Mouse (Mus musculus) neural tube, embryonic 12.5 days (tissue): ENCODE results near the gene Cpvl. TPM values are rescaled to one million over a fixed set of nuclear protein-coding genes. Genes with fewer than 3 reads are reported as not detected.

ENCODE experiments used
- ATAC-seq: fragments of 200-750 bp; cut with Nextera tagmentation; 2 replicates; pipeline ENCODE4 v1.8.0; 2017; ENCODE audit warnings: low read depth, mild to moderate bottlenecking, moderate TSS enrichment, moderate library complexity; ENCODE audit not compliant: low FRiP score
- H3K27ac ChIP-seq: fragments of 300-500 bp; sonication (generic); 2 replicates; pipeline ENCODE4 v1.5.1; 2016
- H3K27me3 ChIP-seq: fragments of 300-500 bp; sonication (generic); replicated peaks from 2 replicates; pipeline ENCODE4 v1.6.1; 2016; ENCODE audit warnings: mild to moderate bottlenecking
- H3K36me3 ChIP-seq: fragments of 300-500 bp; sonication (generic); 2 replicates; pipeline ENCODE4 v1.6.1; 2016; ENCODE audit warnings: mild to moderate bottlenecking
- H3K4me1 ChIP-seq: fragments of 300-500 bp; sonication (generic); 2 replicates; pipeline ENCODE4 v1.6.1; 2016
- H3K4me2 ChIP-seq: fragments of 300-500 bp; sonication (generic); replicated peaks from 2 replicates; pipeline ENCODE4 v1.6.1; 2016; ENCODE audit warnings: mild to moderate bottlenecking
- H3K4me3 ChIP-seq: fragments of 300-500 bp; sonication (generic); 2 replicates; pipeline ENCODE4 v1.5.1; 2016
- H3K9ac ChIP-seq: fragments of 300-500 bp; sonication (generic); 2 replicates; pipeline ENCODE4 v1.6.1; 2016; ENCODE audit warnings: mild to moderate bottlenecking
- H3K9me3 ChIP-seq: fragments of 300-500 bp; sonication (generic); 2 replicates; pipeline ENCODE4 v1.6.1; 2016; ENCODE audit warnings: mild to moderate bottlenecking
- WGBS: fragments of 180-500 bp; shearing (Covaris S2); methylation state at CpG from one replicate; pipeline ENCODE4 v1.1.7; 2016; 5-methylcytosine and 5-hydroxymethylcytosine counted together
- polyA plus RNA-seq: library from polyadenylated mRNA; unstranded; fragments of >200 nt; fragmentation: Nextera tagmentation; extraction: Ambion mirVana; gene quantifications from 2 replicates; pipeline ENCODE4 v1.2.1, GENCODE M21; 2016

Cpvl gene
- polyA plus RNA-seq, 1 experiment from 2014 or later: not detected

DNA sequence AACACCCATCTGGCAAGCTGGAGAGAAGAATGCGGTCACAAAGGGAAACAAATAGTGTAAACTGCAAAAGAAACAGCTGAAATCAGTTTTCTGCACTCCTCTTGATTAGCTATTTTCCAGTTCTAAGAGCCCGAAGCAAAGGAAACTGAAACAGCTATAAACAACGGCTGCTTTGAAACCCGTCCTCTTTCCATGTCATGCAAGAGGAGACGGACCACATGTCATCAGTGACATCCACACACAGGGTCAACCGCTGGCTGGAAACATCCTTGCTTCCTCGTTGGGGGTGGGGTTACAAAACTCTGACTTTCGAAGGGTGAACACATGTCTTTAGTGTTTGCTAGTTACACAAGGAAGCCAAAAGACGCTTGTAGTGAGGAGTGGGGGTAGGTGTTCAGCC is 27.6 kb downstream of the Cpvl start:
- Histone ChIP-seq H3K27ac (no peak overlapping the region), H3K4me2 (no peak overlapping the region), H3K36me3 (no peaks in the 10 kb centered on the region), H3K4me1 (peaks cover 13% of the 10 kb centered on the region; the same call in 1 of the 2 replicates), H3K9me3 (no peaks in the 10 kb centered on the region), H3K27me3 (no peaks in the 10 kb centered on the region), H3K9ac (no peak overlapping the region), H3K4me3 (no peak overlapping the region)
- WGBS: 58% methylated on average over 9 of the region's 9 CpGs
- no peak for ATAC-seq

DNA sequence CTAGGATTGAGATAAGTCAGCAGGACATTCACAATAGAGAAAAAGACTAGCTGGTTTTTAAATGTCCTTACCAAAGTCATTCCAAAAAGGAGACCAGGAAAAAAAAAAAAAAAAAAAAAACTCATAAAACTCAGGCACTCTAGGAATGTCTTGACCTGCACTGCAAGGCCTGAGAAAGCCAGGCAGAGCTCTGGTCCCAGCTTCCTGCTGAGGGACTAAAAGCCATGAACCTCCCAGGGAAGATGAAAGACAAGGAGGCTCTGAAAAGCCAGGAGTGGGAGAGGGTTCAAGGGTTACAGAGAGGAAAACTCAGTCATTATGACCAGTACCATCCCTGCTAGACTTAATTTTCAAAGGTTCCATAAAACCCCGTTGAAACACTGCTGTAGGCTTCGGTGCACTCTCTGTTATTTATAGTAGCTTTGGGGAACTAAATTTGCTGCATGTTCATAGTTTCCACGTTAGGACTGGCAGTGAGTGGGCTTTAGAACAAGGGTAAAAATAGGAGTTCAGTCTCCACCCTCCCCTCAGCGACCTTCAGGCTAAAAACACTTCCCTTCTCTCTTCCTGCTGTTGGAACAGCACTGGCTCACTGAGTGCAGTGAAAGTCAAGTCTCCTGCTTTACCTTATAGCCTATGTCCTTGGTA is 30.0 kb downstream of the Cpvl start:
- no peak overlapping the region for H3K4me3 ChIP-seq
- 31% methylated on average over 4 of the region's 4 CpGs for WGBS
- no peaks in the 10 kb centered on the region for H3K9me3 ChIP-seq
- ATAC-seq: no peak
- H3K27ac ChIP-seq: no peak overlapping the region
- H3K4me1 ChIP-seq: peaks cover 13% of the 10 kb centered on the region; the same call in 1 of the 2 replicates
- no peak overlapping the region for H3K9ac ChIP-seq
- H3K36me3 ChIP-seq: no peaks in the 10 kb centered on the region
- H3K27me3 ChIP-seq: no peaks in the 10 kb centered on the region
- no peak overlapping the region for H3K4me2 ChIP-seq

DNA sequence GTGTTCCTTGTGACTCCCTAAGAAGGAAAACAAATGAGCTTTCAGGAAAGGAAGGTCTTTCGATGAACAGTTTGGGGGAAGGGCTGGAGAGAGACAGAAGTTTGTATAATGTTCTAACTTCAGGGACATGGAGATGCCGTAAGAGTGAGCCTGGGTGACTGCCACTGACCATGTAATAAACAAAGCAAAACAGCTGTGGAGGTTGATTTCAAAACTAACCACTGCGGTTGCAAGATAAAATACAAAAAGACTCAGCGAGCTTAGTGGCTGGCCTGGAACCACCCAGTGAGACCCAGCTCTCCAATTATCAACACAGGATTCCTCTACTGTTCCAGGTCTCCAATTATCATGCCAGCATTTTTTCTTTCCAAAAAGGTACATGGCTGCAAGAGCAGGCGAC is 33.6 kb downstream of the Cpvl start:
- Histone ChIP-seq H3K4me2 (no peak overlapping the region), H3K27me3 (no peaks in the 10 kb centered on the region)
- 87% methylated on average over 5 of the region's 5 CpGs for WGBS

DNA sequence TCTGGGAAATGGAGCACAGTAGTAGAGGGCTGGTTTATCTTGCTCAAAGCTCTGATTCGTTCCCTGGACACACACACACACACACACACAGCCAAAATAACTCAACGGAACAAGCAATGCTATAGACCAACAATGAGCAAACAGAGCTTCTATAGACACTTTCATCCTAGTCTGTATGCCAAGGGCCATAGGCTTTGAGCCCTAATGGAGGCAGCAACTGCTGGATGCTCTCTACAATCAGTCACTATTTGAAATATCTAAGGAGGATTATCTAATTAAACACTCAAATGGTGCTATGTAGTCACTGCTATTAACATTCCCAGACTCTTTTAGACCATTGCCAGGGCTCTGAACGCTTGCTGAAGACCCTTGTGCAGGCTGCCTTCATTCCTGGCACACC is 34.1 kb downstream of the Cpvl start:
- Histone ChIP-seq H3K4me1 (peaks cover 8% of the 10 kb centered on the region; the same call in 1 of the 2 replicates), H3K9ac (no peak overlapping the region), H3K27me3 (no peaks in the 10 kb centered on the region), H3K4me2 (no peak overlapping the region), H3K36me3 (no peaks in the 10 kb centered on the region), H3K4me3 (no peak overlapping the region), H3K9me3 (no peaks in the 10 kb centered on the region), H3K27ac (no peak overlapping the region)
- no peak for ATAC-seq
- 81% methylated on average over 3 of the region's 3 CpGs for WGBS

More for the DNA sequence above, 33.6 kb downstream of the Cpvl start:
- Histone ChIP-seq H3K9me3 (no peaks in the 10 kb centered on the region), H3K4me1 (peaks cover 3% of the 10 kb centered on the region; the same call in 1 of the 2 replicates), H3K27ac (no peak overlapping the region), H3K36me3 (no peaks in the 10 kb centered on the region), H3K9ac (no peak overlapping the region), H3K4me3 (no peak overlapping the region)
- ATAC-seq: no peak

DNA sequence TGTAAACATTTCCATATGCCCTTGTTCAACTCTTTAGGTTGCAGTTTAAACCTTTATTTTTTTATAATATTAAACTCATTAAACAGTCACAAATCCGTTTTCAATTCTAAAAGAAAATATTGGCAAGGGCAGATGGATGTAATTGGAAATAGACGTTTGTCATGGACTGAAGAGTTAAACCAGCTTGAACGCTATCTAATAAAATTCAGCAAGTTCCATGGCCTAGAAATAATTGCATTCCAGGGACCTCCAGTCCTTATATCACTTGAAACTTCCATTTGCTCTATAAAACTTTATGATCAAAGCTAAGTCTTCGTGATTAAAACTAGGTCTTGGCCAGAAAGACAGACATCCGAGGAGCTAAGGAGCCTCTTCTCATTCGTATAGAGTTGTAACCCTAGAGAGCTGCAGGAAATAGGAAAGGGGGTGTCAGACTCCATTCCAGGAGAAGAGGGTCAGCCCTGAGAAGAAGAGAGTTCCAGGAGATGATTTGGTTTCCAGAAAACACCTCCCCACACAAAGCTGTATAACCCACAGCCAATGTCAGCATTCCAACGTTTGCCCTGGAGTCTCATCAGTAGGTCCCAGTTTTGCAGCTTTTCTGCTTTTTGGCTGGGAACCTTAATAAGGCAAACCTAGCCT is 36.2 kb downstream of the Cpvl start:
- Histone ChIP-seq H3K4me2 (no peak overlapping the region), H3K4me3 (no peak overlapping the region), H3K27ac (no peak overlapping the region), H3K4me1 (peaks cover 14% of the 10 kb centered on the region), H3K9me3 (no peaks in the 10 kb centered on the region), H3K9ac (no peak overlapping the region), H3K27me3 (no peaks in the 10 kb centered on the region), H3K36me3 (no peaks in the 10 kb centered on the region)
- 79% methylated on average over 7 of the region's 7 CpGs for WGBS
- no peak for ATAC-seq

DNA sequence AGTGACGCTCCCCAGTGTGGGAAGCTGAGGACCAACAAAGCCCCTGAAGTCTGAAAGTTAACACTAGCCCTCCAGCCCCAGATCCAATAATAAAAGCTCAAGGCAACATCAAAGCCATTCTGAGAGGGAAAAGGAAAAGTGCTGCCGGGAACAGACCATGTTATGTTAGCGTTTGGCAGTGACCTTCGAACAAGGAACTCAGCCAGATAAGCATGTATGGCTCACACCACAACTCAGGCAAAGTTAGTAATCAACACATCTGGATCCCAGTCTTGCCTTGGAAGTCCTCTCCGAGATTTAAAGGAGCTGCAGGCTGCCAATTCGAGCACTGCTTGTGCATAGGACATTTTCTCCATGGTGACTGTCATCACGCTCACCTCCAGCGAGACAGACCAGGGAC is 38.7 kb downstream of the Cpvl start:
- Histone ChIP-seq H3K4me3 (no peak overlapping the region), H3K36me3 (no peaks in the 10 kb centered on the region), H3K27me3 (no peaks in the 10 kb centered on the region), H3K9me3 (no peaks in the 10 kb centered on the region), H3K4me2 (no peak overlapping the region), H3K27ac (no peak overlapping the region), H3K9ac (no peak overlapping the region), H3K4me1 (peaks cover 14% of the 10 kb centered on the region)
- WGBS: 48% methylated on average over 8 of the region's 8 CpGs
- ATAC-seq: no peak

DNA sequence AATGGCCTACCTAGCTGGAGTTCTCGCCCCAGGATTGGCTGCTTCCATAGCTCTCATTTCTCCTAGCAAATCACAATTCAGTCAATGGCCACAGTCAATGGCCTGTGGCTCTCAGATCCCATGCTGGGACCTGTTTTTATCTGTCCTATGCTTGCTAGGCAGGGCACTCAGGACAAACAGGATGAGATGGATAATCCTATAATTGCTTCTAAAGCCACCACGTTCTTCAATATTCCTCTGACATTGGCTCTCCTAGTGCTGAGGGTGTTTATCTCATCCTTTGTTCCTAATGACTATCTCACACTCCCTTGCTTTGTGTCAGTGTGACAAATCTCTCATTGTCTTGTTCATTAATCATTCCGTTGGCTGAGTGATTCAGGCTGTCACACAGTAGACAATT is 39.5 kb downstream of the Cpvl start:
- Histone ChIP-seq H3K27ac (no peak overlapping the region), H3K9ac (no peak overlapping the region), H3K4me3 (no peak overlapping the region), H3K4me1 (peaks cover 14% of the 10 kb centered on the region), H3K36me3 (no peaks in the 10 kb centered on the region), H3K27me3 (no peaks in the 10 kb centered on the region), H3K9me3 (no peaks in the 10 kb centered on the region), H3K4me2 (no peak overlapping the region)
- ATAC-seq: no peak
- 15% methylated on average over 3 of the region's 3 CpGs for WGBS

DNA sequence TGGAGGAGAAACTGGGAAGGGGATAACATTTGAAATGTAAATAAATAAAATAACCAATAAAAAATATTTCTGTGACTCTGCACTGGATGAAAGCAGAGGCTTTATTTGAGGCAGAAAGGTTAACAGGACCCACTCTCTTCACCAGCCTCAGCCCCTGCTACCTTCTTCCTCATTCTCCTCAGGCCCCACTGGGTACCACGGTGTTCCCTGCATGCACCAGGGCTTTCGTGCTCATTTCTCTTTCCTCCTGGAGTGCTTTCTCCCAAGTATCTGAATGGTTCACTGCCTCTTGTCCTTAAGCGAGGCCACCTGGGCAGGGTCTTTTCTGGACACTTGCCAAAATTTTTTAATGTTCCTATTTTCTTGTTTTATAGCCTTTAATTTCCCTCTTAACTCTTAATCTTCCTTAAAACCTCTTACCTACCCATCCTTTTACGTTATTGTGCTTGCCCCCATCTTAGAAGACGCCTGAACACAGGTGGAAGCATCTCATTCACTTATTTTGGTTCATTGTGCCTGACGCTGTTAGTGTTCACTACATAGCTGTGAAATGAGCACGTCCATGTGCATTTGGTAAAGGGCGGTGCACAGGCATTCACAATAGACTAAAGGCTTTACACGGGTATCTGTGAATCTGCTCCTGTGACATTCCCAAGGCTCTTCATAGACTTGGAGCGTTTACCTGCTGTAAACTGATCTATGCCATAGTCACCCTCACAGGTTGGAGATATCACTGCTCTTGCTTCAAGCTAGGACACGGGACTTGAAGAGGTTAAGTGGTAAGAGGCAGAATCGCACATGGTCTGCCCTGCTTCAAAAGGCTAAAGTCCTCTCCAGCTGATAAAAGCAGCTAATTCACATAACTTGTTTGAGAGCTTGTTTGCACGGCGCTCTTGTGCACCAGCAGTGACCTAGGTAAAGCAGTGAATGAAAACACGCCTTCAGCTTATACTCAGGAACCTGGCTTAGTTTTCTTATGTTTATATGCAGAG is 41.0 kb downstream of the Cpvl start:
- no peaks in the 10 kb centered on the region for H3K9me3 ChIP-seq
- no peak overlapping the region for H3K4me2 ChIP-seq
- no peaks in the 10 kb centered on the region for H3K27me3 ChIP-seq
- peaks cover 14% of the 10 kb centered on the region for H3K4me1 ChIP-seq
- no peak overlapping the region for H3K9ac ChIP-seq
- no peak overlapping the region for H3K4me3 ChIP-seq
- H3K27ac ChIP-seq: no peak overlapping the region
- no peak for ATAC-seq
- WGBS: 76% methylated on average over 15 of the region's 15 CpGs
- H3K36me3 ChIP-seq: no peaks in the 10 kb centered on the region

DNA sequence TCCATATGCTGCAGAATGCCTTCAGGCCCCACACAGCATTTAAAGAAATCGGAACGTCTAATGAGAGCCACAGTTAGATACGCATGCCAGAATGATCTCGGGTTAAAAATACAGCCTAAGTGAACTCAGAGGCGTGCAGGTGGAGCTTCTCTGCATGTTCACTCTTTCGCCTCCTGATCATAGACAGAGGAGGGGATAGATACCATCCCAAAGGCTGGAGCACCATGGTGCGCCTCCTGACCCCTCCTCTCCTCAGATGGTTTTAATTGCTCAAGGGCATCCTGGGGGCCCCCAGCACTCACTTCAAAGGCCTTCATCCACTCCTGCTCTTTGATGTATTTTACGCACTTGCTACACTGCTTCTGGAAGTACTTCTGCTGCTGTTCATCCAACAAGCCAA is 46.9 kb downstream of the Cpvl start:
- Histone ChIP-seq H3K36me3 (no peaks in the 10 kb centered on the region), H3K9me3 (no peaks in the 10 kb centered on the region), H3K27me3 (no peaks in the 10 kb centered on the region), H3K9ac (no peak overlapping the region), H3K4me2 (no peak overlapping the region), H3K27ac (no peak overlapping the region), H3K4me3 (no peak overlapping the region), H3K4me1 (peaks cover 6% of the 10 kb centered on the region; the same call in 1 of the 2 replicates)
- no peak for ATAC-seq
- WGBS: 52% methylated on average over 8 of the region's 8 CpGs

DNA sequence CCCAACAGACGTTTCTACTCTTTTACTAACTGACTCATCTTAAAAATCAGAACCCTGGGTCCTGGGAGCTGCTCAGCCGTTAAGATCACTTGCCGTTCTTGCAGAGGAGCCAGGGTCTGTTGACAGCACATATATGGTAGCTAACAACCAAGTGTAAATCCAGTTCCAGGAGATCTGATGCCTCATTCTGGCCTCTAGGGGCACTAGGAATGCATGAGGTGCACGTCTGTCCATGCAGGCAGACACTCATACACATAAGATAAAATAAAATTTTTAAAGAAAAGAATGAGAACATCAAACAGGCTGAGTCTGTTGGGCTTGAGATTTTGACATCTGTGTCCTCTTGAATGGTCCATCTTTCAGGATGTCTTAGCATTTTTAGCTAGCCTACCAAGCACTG is 48.6 kb downstream of the Cpvl start:
- Histone ChIP-seq H3K4me1 (peaks cover 6% of the 10 kb centered on the region; the same call in 1 of the 2 replicates), H3K27ac (no peak overlapping the region), H3K27me3 (no peaks in the 10 kb centered on the region), H3K36me3 (no peaks in the 10 kb centered on the region), H3K9me3 (no peaks in the 10 kb centered on the region), H3K4me3 (no peak overlapping the region), H3K4me2 (no peak overlapping the region), H3K9ac (no peak overlapping the region)
- ATAC-seq: no peak
- 71% methylated on average over 4 of the region's 4 CpGs for WGBS

DNA sequence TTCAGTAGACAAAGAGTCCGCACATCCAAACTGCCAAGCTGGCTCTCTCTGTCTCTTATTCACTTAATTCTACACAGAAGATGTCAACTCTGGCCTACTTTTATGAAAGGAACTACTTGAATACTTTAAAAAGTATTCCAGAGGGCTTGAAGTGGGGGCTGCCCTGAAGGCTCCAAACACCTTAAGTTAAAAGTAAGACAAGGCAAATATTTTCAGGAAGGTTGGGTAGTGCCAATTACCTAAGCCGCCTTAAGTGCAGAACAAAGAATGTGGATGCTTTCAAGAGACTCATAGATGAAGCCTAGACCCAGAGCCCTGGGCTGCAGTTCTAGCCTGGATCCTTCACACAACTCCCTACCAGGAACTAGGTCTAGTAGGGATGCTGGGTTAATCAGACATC is 52.3 kb downstream of the Cpvl start:
- no peak overlapping the region for H3K27ac ChIP-seq

DNA sequence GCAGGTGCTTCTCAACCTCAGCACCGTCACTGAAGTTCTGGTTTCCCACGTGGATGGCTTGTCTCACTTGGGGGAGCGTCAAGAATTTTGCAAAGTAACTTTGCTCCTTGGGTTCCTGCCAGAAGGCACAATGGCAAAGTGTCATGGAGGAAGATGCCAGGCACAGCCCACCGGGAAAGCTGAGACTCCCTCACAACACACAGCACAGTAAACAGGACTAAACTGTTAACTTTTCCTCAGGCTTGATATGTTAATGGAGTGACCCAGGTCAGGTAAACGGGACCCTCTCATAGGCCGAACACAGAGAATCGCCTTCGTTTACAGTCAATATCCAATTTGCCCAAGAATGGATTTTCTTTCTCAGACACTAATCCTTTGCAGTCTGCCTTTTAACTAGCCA is 53.3 kb downstream of the Cpvl start:
- Histone ChIP-seq H3K9me3 (no peaks in the 10 kb centered on the region), H3K9ac (no peak overlapping the region), H3K4me3 (no peak overlapping the region), H3K27ac (no peak overlapping the region), H3K36me3 (no peaks in the 10 kb centered on the region), H3K27me3 (no peaks in the 10 kb centered on the region), H3K4me2 (no peak overlapping the region), H3K4me1 (no peaks in the 10 kb centered on the region)
- 57% methylated on average over 8 of the region's 8 CpGs for WGBS
- no peak for ATAC-seq

More for the DNA sequence above, 52.3 kb downstream of the Cpvl start:
- H3K9me3 ChIP-seq: no peaks in the 10 kb centered on the region
- H3K36me3 ChIP-seq: no peaks in the 10 kb centered on the region
- no peak overlapping the region for H3K4me3 ChIP-seq
- no peak for ATAC-seq
- no peak overlapping the region for H3K9ac ChIP-seq
- WGBS: 91% methylated on average over 2 of the region's 2 CpGs
- no peak overlapping the region for H3K4me2 ChIP-seq
- no peaks in the 10 kb centered on the region for H3K27me3 ChIP-seq
- peaks cover under 1% of the 10 kb centered on the region; the same call in 1 of the 2 replicates for H3K4me1 ChIP-seq
